Mouse (Mus musculus): ENCODE results near the gene Atg2a. TPM values are rescaled to one million over a fixed set of nuclear protein-coding genes. Genes with fewer than 3 reads are reported as not detected.

Atg2a gene
- 35.8 TPM for polyA plus RNA-seq (2017; shearing (Covaris generic))

GRCm38 (mm10) chr19:6241274-6242107, at the start of gene Atg2a:
Atg2a (plus strand) TSS chr19:6241668.

GRCm38 (mm10) chr19:6226135-6226534, 15.3 kb upstream of the Atg2a start, which contains the start of gene Gpha2:
Gpha2 (plus strand) TSS chr19:6226380.

GRCm38 (mm10) chr19:6235084-6236052, 6.1 kb upstream of the Atg2a start, which contains the start of gene Ppp2r5b:
Ppp2r5b (minus strand) TSS chr19:6235872.

GRCm38 (mm10) chr19:6276426-6277421, 35.3 kb downstream of the Atg2a start, which contains the start of gene Ehd1:
Ehd1 (plus strand) TSS chr19:6276725.

GRCm38 (mm10) chr19:6306137-6306551, 64.7 kb downstream of the Atg2a start, which contains the start of gene Cdc42bpg:
Cdc42bpg (plus strand) TSS chr19:6306456.

Other genes with a start within 250 kb of the Atg2a start
- 76.6 TPM for gene Capn1, start 225.8 kb upstream of the Atg2a start, polyA plus RNA-seq (2017; shearing (Covaris generic))
- 49.6 TPM for gene Syvn1, start 195.1 kb upstream of the Atg2a start, polyA plus RNA-seq (2017; shearing (Covaris generic))
- 43.3 TPM for gene Mrpl49, start 183.9 kb upstream of the Atg2a start, polyA plus RNA-seq (2017; shearing (Covaris generic))
- 794 TPM for gene Fau, start 183.8 kb upstream of the Atg2a start, polyA plus RNA-seq (2017; shearing (Covaris generic))
- gene Znhit2, start 180.5 kb upstream of the Atg2a start, polyA plus RNA-seq (2017; shearing (Covaris generic)): 35.9 TPM
- gene Tm7sf2, start 173.3 kb upstream of the Atg2a start, polyA plus RNA-seq (2017; shearing (Covaris generic)): 15.1 TPM
- gene Vps51, start 164.4 kb upstream of the Atg2a start, polyA plus RNA-seq (2017; shearing (Covaris generic)): 93.4 TPM
- gene Tmem262, start 161.6 kb upstream of the Atg2a start, polyA plus RNA-seq (2017; shearing (Covaris generic)): not detected
- gene Gm28374, start 159.4 kb upstream of the Atg2a start, polyA plus RNA-seq (2017; shearing (Covaris generic)): 0.61 TPM
- 52.7 TPM for gene Zfpl1, start 156.7 kb upstream of the Atg2a start, polyA plus RNA-seq (2017; shearing (Covaris generic))
- gene Cdca5, start 156.7 kb upstream of the Atg2a start, polyA plus RNA-seq (2017; shearing (Covaris generic)): 2.2 TPM
- not detected for gene AC131692.1, start 147.2 kb upstream of the Atg2a start, polyA plus RNA-seq (2017; shearing (Covaris generic))
- 0.20 TPM for gene Naaladl1, start 135.9 kb upstream of the Atg2a start, polyA plus RNA-seq (2017; shearing (Covaris generic))
- gene Sac3d1, start 123.0 kb upstream of the Atg2a start, polyA plus RNA-seq (2017; shearing (Covaris generic)): 22.7 TPM
- 36.9 TPM for gene Snx15, start 113.4 kb upstream of the Atg2a start, polyA plus RNA-seq (2017; shearing (Covaris generic))
- not detected for gene Batf2, start 100.7 kb upstream of the Atg2a start, polyA plus RNA-seq (2017; shearing (Covaris generic))
- gene Arl2, start 100.1 kb upstream of the Atg2a start, polyA plus RNA-seq (2017; shearing (Covaris generic)): 20.8 TPM
- 0.16 TPM for gene Majin, start 57.3 kb upstream of the Atg2a start, polyA plus RNA-seq (2017; shearing (Covaris generic))
- 0.30 TPM for gene Gpha2, start 15.3 kb upstream of the Atg2a start, polyA plus RNA-seq (2017; shearing (Covaris generic))
- gene Ppp2r5b, start 5.8 kb upstream of the Atg2a start, polyA plus RNA-seq (2017; shearing (Covaris generic)): 20.2 TPM
- gene Ehd1, start 35.1 kb downstream of the Atg2a start, polyA plus RNA-seq (2017; shearing (Covaris generic)): 22.2 TPM
- gene Cdc42bpg, start 64.8 kb downstream of the Atg2a start, polyA plus RNA-seq (2017; shearing (Covaris generic)): 0.35 TPM
- gene Men1, start 93.3 kb downstream of the Atg2a start, polyA plus RNA-seq (2017; shearing (Covaris generic)): 62.9 TPM
- 205 TPM for gene Map4k2, start 99.5 kb downstream of the Atg2a start, polyA plus RNA-seq (2017; shearing (Covaris generic))
- 281 TPM for gene Sf1, start 122.0 kb downstream of the Atg2a start, polyA plus RNA-seq (2017; shearing (Covaris generic))
- gene Pygm, start 142.7 kb downstream of the Atg2a start, polyA plus RNA-seq (2017; shearing (Covaris generic)): 8.5 TPM
- 244 TPM for gene Rasgrp2, start 157.7 kb downstream of the Atg2a start, polyA plus RNA-seq (2017; shearing (Covaris generic))
- 0.13 TPM for gene Nrxn2, start 177.1 kb downstream of the Atg2a start, polyA plus RNA-seq (2017; shearing (Covaris generic))